Mouse (Mus musculus): ENCODE measurements around the gene Gm8882. TPM values are rescaled to one million over a fixed set of nuclear protein-coding genes. Genes with fewer than 3 reads are reported as not detected.

Gm8882 gene
- total RNA-seq (2023): not detected

DNA sequence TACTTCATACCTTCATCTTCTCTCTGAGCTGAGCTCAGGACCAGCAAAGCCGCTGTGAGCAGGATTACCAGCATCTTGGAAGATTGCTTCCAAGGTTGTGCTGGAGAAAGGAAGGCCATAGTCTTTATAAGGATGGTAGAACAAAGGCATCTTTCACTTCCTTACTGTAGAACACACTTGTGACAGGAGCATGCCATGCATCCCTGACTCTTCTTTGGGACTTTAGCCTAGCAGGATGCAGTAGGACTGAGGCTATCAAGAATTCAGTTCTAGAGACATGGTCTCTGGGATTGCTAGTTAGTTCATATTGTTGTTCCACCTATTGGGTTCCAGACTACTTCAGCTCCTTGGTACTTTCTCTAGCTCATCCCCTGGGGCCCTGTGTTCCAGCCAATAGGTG, at the start of gene Gm8882:
Gm8882 (minus strand) TSS at position 101 of the 400 bp plus-strand sequence.

DNA sequence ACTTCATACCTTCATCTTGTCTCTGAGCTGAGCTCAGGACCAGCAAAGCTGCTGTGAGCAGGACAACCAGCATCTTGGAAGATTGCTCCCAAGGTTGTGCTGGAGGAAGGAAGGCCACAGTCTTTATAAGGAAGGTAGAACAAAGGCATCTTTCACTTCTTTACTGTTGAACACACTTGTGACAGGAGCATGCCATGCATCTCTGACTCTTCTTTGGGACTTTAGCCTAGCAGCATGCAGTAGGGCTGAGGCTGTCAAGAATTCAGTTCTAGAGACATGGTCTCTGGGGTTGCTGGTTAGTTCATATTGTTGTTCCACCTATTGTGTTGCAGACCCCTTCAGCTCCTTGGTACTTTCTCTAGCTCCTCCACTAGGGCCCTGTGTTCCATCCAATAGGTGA, 49.3 kb downstream of the Gm8882 start, which contains the start of gene Prpmp5:
Prpmp5 (minus strand) TSS at position 101 of the 400 bp plus-strand sequence.

Other genes starting within 250 kb of the Gm8882 start
- gene Prb1, start 153.6 kb downstream of the Gm8882 start, total RNA-seq (2023): not detected
- not detected for gene Prpmp5, start 49.4 kb downstream of the Gm8882 start, total RNA-seq (2023)
- gene Prh1, start 205.7 kb upstream of the Gm8882 start, total RNA-seq (2023): not detected
- gene Prp2, start 231.8 kb upstream of the Gm8882 start, total RNA-seq (2023): not detected